Mouse (Mus musculus) gastrocnemius, adult 18-20 months (tissue): ENCODE results near the gene Smtnl2. TPM values are rescaled to one million over a fixed set of nuclear protein-coding genes. Genes with fewer than 3 reads are reported as not detected.
"Not testable (repeated sequence)": the region's sequence is repeated elsewhere in the genome, so short reads cannot be mapped to it uniquely, and the experiment has no call there.

Source experiments
- DNase-seq: peaks from one replicate; pipeline ENCODE4 v3.0.0; 2021; ENCODE audit warnings: low spot score
- long read RNA-seq, 2 experiments: library from polyadenylated mRNA; stranded (forward); transcript quantifications; one replicate each; pipeline ENCODE4 v2.0.0; 2021
- total RNA-seq, 2 experiments: library from RNA; stranded (reverse); gene quantifications; 2 replicates each; pipeline ENCODE4 v1.2.3; 2021

The Smtnl2 gene
- total RNA-seq, result 100 to 1,000 TPM; 311 to 327 TPM
- long read RNA-seq, experiment 1, transcript Smtnl2-202 (8 exons, 3,572 nt), result major isoform, 319 of 507 reads
- long read RNA-seq, experiment 1, partial matches to known transcripts, result 69 of 507 reads
- long read RNA-seq, experiment 1, other reads (novel, unspliced or antisense), result 119 of 507 reads
- long read RNA-seq, experiment 2, transcript Smtnl2-202 (8 exons, 3,572 nt), result major isoform, 206 of 350 reads
- long read RNA-seq, experiment 2, partial matches to known transcripts, result 31 of 350 reads
- long read RNA-seq, experiment 2, other reads (novel, unspliced or antisense), result 113 of 350 reads

- peak; percentile 93 for DNase-seq
These were observed at the start of gene Smtnl2 for GRCm38 (mm10) chr11:72411093-72411921. Gene Smtnl2 (minus strand): TSS chr11:72411713.

DNA sequence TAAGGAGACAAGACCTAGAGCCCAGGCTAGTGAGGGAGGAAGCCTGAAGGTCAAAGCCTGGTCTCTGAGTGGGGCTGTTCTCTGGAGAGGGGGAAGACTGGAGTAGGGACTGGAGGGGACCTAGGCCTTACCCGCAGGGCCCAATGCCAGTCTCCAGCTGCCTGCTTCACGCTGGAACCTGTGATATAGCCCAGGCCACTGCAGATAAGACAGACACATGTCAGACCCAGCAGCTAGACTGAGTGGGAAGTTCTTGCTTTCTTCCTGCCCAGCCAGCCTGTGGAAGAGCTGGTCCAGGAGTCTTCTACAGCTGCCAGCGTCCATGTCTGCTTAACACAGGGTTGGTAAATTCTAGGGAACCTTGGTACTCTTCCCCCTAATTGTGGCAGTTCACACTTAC lies 47.0 kb upstream of the Smtnl2 start:
- DNase-seq, result no peak

GRCm38 (mm10) chr11:72457995-72458496 lies 46.5 kb upstream of the Smtnl2 start:
- no peak for DNase-seq

DNA sequence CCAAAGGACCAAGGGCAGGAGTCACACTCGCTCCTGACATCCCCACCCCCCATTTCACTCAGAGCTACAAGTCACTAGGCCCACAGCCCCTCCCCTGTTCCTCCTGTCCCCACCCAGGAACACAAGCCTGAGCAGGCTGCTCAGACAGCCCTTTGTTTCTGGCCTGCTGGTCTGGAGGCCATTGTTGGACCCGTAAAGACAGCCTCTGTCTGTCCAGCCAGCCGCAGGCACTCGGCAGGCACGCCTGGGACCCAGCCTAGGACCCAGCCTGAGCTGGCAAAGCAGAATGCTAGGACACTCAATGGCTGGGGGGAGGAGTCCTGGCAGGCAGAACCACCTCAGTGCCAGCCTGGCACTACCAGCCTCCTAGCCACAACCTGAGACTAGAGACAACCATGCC lies 44.2 kb upstream of the Smtnl2 start:
- DNase-seq, result no peak

- no peak for DNase-seq
These were observed 41.8 kb upstream of the Smtnl2 start for GRCm38 (mm10) chr11:72453105-72453953.

DNA sequence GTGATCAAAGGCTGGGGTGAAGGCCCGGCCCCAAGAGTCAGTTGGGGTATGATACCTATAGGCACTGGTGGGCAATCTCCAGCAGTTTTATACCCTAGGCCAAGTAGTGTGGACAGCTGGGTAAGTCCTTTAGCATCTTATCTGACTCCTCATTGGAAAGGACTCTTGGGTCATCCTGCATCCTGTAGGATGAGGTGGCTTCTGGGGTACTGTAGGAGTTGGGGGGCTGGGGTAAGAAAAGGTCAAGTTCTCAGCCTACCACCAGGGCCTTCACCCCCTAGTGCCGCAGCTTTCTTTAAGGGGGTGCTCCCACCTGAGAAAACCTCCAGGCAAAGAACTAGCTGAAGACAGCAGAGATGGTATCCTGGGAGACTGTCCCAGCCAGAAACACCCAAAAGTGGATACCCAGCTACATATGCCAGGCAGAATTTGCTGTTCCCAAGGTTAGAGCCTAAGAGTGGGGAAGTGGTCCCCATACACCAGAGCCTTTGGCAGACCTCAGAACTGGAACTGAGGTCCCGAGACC lies 40.7 kb upstream of the Smtnl2 start:
- DNase-seq, result no peak

DNA sequence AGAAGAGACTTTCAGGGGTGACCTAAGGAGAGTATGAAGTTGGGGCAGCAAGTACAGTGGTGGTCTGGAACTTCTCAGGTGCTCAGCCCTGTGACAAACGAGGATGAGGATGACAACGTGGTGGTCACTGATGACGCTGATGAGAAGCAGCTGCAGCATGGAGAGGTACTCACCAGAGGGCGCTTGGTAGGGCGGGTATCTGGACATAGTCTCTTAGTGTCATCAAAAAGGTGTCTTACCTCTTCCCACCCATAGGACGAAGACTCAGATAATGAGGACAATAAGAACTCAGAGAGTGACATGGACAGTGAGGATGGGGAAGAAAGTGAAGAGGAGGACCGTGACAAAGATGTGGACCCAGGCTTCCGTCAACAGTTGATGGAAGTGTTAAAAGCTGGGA lies 36.0 kb upstream of the Smtnl2 start:
- DNase-seq, result no peak

DNA sequence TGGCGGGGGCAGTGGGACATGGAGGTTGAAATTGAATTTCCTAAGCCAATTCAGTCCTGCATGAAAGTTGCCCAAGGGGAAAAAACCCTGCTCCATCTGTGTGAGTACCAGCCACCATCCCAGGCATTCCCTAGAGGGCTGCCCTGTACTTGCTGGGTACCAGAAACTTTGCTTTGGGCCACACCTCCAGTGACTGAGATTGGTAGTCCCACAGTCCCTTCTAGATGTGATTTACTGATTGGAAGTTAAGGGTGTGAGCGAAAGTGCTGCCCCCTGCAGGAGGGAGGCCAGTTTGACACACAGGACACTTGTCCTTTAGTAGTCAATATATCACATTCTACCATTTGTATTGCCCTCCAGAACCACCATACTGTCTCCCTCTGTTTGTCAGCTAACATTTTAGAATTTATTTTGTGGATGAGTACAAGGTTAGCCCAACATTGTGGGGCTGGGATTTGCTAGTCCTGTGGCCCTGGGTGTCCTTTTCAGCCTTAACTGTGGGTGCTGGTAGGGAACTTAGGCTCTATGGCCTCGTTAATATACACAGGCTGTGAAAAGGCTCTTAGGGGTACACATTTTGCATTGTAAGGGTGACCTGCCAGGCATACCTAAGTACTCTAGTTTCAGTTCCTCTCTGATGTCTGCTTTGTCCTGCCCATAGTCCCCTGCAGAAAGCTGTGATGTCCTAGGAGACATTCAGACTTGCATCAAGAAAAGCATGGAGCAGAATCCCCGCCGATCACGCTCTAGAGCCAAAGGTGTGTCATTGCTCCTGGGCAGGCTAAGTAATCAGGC lies 35.0 kb upstream of the Smtnl2 start:
- no peak for DNase-seq

DNA sequence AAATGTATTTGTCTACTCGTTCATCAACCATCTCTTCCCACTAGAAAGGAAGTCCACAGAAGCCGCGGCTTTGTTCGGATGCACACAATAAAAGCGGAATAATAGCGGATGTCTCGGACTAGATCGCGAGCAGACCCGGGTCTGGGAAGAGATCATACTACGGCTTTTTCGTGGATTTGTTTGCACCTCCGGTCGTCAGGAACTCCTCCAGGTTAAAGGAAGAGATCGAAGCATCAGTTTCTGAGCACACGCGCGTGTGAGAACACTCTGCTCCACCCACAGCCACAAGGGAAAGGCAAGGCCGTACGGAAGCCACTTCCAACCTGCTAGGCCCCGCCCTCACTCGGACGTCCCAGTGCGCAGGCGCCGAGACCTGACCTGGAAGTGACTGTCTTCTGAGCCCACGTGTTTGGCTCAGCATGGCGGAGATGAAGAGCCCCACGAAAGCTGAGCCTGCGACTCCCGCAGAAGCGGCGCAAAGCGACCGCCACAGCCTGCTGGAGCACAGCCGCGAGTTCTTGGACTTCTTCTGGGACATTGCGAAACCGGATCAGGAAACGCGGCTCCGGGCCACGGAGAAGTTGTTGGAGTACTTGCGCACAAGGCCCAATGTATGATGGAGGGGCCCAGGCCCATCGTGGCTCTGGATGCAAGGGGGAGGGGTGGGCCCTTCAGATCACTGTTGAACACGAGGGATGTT lies 29.6 kb upstream of the Smtnl2 start, which contains the start of gene Mybbp1a:
Gene Mybbp1a, plus strand, starts transcription at position 391 of the 700 bp plus-strand sequence.
- peak; percentile 99 for DNase-seq

GRCm38 (mm10) chr11:72440597-72440964 lies 29.1 kb upstream of the Smtnl2 start:
- not testable (repeated sequence) for DNase-seq

DNA sequence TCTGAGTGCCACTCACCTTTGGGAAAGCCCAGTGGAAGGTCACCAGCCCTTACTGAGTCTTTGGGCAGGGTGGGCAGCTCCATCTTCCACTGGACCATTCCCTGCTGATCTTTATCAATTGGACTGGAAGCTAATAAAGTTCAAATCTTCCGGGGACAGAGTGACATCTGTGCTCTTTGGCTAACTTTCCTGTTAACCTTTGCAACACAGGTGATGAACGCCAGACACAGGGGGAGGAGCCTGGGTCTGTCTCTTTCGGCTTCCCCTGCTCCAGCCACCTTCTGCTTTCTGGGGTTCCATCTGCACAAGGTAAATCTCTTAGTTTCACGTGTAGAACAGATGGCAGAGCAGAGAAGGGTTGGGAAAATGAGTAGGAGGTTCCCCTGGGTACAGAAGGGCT lies 26.9 kb upstream of the Smtnl2 start:
- no peak for DNase-seq

GRCm38 (mm10) chr11:72436756-72437650 lies 25.5 kb upstream of the Smtnl2 start:
- no peak for DNase-seq

DNA sequence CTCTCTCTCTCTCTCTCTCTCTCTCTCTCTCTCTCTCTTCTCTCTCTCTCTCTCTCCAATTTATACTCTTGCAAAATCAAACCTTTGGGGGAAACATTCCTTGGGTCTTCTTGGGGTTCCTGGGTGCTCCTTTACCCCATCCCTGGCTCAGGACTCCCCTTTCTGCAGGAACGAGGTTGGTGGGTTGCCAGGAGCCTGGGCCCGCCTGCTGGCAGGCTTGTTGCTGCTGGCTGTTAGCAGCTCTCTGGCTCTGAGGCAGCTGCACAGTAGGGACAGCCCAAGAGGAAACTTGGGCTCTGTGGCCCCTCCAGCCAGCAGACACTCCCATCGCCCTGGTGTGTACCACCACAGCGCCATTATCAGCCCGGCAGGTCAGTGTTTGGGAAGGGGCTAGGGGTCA lies 24.8 kb upstream of the Smtnl2 start:
- peak; percentile 61 for DNase-seq

DNA sequence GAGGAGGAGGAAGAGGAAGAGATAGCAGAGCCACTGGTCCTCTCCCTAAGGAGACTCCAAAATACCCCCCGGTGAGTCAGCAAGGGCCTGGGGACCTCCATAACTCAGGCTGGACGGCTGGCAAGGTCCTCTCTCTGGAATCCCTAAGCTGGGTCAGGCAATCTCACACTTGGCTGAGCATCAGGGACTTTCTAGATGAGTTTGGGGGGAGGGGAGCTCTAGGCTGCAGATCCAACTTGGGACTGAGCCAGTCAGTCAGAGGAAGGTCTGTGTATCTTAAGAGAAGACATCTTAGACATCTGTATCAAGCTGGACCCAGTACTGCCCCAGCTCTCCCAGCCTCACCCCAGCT lies 24.2 kb upstream of the Smtnl2 start:
- DNase-seq, result peak; percentile 73

DNA sequence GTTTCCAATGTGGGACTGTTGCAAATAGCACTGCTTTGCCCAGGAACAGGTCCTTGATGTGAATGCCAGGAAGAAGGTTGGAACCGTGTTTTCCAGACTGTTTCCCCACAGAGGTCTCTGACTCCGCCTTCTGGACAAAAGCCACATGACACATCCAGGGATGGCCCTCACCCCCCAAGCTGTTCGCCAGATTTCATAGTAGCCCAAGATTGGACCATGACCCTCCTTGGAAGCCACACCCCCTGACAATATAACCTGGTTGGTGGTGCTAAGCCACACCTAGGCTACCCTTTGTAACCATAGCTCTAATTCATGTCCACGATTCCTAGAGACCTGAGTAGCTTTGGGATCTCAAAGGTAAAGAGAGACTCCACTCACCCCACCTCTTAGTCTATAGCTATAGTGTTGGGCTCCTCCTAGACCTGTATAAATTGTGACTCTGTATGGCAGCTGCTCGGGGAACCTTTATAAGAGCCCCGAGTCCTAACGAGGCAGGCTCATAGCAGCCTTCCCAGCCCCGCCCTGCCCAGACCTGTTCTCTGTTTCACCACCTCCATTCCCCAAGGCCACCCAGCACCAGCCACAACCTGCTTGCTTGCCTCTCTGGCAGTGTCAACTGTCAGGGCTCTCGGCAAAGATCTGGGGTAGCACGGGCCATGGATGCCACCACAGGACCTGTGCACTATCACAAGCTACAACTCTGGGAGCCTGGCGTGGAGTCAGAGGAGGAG lies 23.6 kb upstream of the Smtnl2 start, which contains the start of gene Ggt6:
Gene Ggt6, plus strand, starts transcription at position 564 of the 731 bp plus-strand sequence.
- DNase-seq, result no peak

- not testable (repeated sequence) for DNase-seq
These were observed 19.0 kb upstream of the Smtnl2 start for GRCm38 (mm10) chr11:72430311-72431068.

- peak; percentile 90 for DNase-seq
These were observed 17.8 kb upstream of the Smtnl2 start for GRCm38 (mm10) chr11:72429288-72429690.
